Mouse (Mus musculus): Measurements from ENCODE around the gene Mcm5. TPM values are rescaled to one million over a fixed set of nuclear protein-coding genes. Genes with fewer than 3 reads are reported as not detected.

Gene Mcm5
- total RNA-seq, 2 experiments from 2014 or later, result 23.1 to 31.7 TPM

- DNase-seq, result peak; percentile 94 to 95
- intact Hi-C loops (cut with DNase I), result loop anchor here (2.0 kb wide), 1 partner anchor 15 kb away; the partner anchor contains the start of gene Mcm5
Observed at GRCm38 (mm10) chr8:75093399-75094156, 15.8 kb upstream of the Mcm5 start, which contains the start of gene Hmox1. Hmox1 (plus strand) TSS chr8:75093621.

- intact Hi-C loops (cut with DNase I), result no loop called here
- no peak for DNase-seq
Observed at GRCm38 (mm10) chr8:75102956-75103355, 6.4 kb upstream of the Mcm5 start.

- intact Hi-C loops (cut with DNase I), result no loop called here
- DNase-seq, result no peak
Observed at GRCm38 (mm10) chr8:75103376-75103878, 5.9 kb upstream of the Mcm5 start.

- DNase-seq, result peak; percentile 88 to 91
- intact Hi-C loops (cut with DNase I), result loop anchor here (1.0 to 5.0 kb wide), 3 partner anchors 14 to 116 kb away; partner anchors contain the start of gene Hmgxb4
Observed at GRCm38 (mm10) chr8:75108527-75109235, 688 bp upstream of the Mcm5 start.

GRCm38 (mm10) chr8:75110093-75110492, 724 bp downstream of the Mcm5 start:
- no peak for DNase-seq
- intact Hi-C loops (cut with DNase I), result no loop called here

GRCm38 (mm10) chr8:75118505-75118904, 9.1 kb downstream of the Mcm5 start:
- intact Hi-C loops (cut with DNase I), result no loop called here
- no peak for DNase-seq

- DNase-seq, result no peak
- intact Hi-C loops (cut with DNase I), result no loop called here
Observed at GRCm38 (mm10) chr8:75119287-75119686, 9.9 kb downstream of the Mcm5 start.

- intact Hi-C loops (cut with DNase I), result no loop called here
- no peak for DNase-seq
Observed at GRCm38 (mm10) chr8:75119747-75120146, 10.4 kb downstream of the Mcm5 start.

GRCm38 (mm10) chr8:75127406-75127805, 18.0 kb downstream of the Mcm5 start:
- no peak for DNase-seq
- intact Hi-C loops (cut with DNase I), result no loop called here

- intact Hi-C loops (cut with DNase I), result loop anchor here (1.0 kb wide), 2 partner anchors 86 to 140 kb away; no protein-coding TSS in a partner anchor
Observed at GRCm38 (mm10) chr8:75132485-75132884, 23.1 kb downstream of the Mcm5 start.

GRCm38 (mm10) chr8:75133399-75133798, 24.0 kb downstream of the Mcm5 start:
- intact Hi-C loops (cut with DNase I), result no loop called here

More at GRCm38 (mm10) chr8:75132485-75132884, 23.1 kb downstream of the Mcm5 start:
- DNase-seq, result peak; percentile 52 to 76

GRCm38 (mm10) chr8:75134603-75135391, 25.4 kb downstream of the Mcm5 start:
- intact Hi-C loops (cut with DNase I), result loop anchor here (5.0 kb wide), 1 partner anchor 43 kb away; no protein-coding TSS in a partner anchor
- DNase-seq, result peak; percentile 81 to 86

More at GRCm38 (mm10) chr8:75133399-75133798, 24.0 kb downstream of the Mcm5 start:
- no peak for DNase-seq

- peak in 1 of 2 experiments; percentile 10 for DNase-seq
- intact Hi-C loops (cut with DNase I), result loop anchor here (5.0 kb wide), 1 partner anchor 42 kb away; no protein-coding TSS in a partner anchor
Observed at GRCm38 (mm10) chr8:75135756-75136155, 26.4 kb downstream of the Mcm5 start.

- intact Hi-C loops (cut with DNase I), result loop anchor here (5.0 kb wide), 1 partner anchor 41 kb away; no protein-coding TSS in a partner anchor
- no peak for DNase-seq
Observed at GRCm38 (mm10) chr8:75136256-75136655, 26.9 kb downstream of the Mcm5 start.

- no peak for DNase-seq
Observed at GRCm38 (mm10) chr8:75137536-75137935, 28.2 kb downstream of the Mcm5 start.

GRCm38 (mm10) chr8:75150911-75151610, 41.7 kb downstream of the Mcm5 start:
- intact Hi-C loops (cut with DNase I), result no loop called here

More at GRCm38 (mm10) chr8:75137536-75137935, 28.2 kb downstream of the Mcm5 start:
- intact Hi-C loops (cut with DNase I), result loop anchor here (5.0 kb wide), 1 partner anchor 40 kb away; no protein-coding TSS in a partner anchor

GRCm38 (mm10) chr8:75151743-75152142, 42.4 kb downstream of the Mcm5 start:
- DNase-seq, result no peak
- intact Hi-C loops (cut with DNase I), result no loop called here

More at GRCm38 (mm10) chr8:75150911-75151610, 41.7 kb downstream of the Mcm5 start:
- no peak for DNase-seq

- no peak for DNase-seq
- intact Hi-C loops (cut with DNase I), result no loop called here
Observed at GRCm38 (mm10) chr8:75152505-75153082, 43.2 kb downstream of the Mcm5 start.

- intact Hi-C loops (cut with DNase I), result no loop called here
Observed at GRCm38 (mm10) chr8:75154855-75155478, 45.6 kb downstream of the Mcm5 start.

More at GRCm38 (mm10) chr8:75154855-75155478, 45.6 kb downstream of the Mcm5 start:
- no peak for DNase-seq

All from heart, postnatal 10 days (tissue).